Mouse (Mus musculus): ENCODE data around the gene Nbeal2. TPM values are rescaled to one million over a fixed set of nuclear protein-coding genes. Genes with fewer than 3 reads are reported as not detected.

Nbeal2 gene
- total and polyA plus RNA-seq, 3 experiments, result 3.2 to 19.7 (median 8.4) TPM

DNA sequence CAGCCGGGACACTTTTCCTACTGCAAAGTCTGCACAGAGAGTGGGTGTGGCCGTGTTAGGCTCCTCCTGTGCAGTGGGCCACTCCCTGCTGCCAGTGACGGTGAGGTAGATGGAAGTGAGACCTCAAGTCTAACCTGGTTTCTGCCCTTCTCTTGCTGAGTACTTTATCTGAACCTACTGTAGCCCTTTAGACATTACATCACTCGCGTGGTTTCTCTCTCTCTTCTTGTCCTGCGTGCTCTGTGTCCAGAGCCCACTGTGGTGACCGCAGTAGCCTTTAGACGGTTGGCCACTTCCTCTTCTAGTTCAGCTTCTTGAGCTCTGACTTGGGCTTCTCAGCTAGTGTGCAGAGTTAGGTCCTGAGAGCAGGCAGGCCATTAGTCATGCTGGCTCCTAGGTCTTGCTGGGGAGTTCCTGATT is 22.5 kb upstream of the Nbeal2 start:
- dilution Hi-C loops (cut with MboI; ENCODE audit: extremely low pct_ligation_motif_present, extremely low pct_unique_long_range_greater_than_20kb, low sequenced_read_pairs) (no loop called here), in situ Hi-C loops (cut with MboI; ENCODE audit: low pct_ligation_motif_present, low pct_unique_long_range_greater_than_20kb, low sequenced_read_pairs) (no loop called here)
- DNase-seq (ENCODE audit: extremely low read depth), result peak; percentile 79
- H3K27ac ChIP-seq (ENCODE audit: insufficient read depth, low read depth), result peak overlapping the region; percentile 66
- TF ChIP-seq MXI1 (IDR thresholded peaks at IDR 0.05; ENCODE audit: low read depth, low read length) (peak; percentile 34; the same call in 1 of the 2 replicates), ZC3H11A (IDR thresholded peaks at IDR 0.05; ENCODE audit: low read depth, low read length) (no peak), MEF2A (IDR thresholded peaks at IDR 0.05; ENCODE audit: borderline replicate concordance, low read depth, low read length) (no peak), PAX5 (IDR thresholded peaks at IDR 0.05; ENCODE audit: low read length) (no peak), KAT2A (IDR thresholded peaks at IDR 0.05; ENCODE audit: insufficient replicate concordance, low read length) (no peak), UBTF (IDR thresholded peaks at IDR 0.05; ENCODE audit: low read depth, low read length) (no peak), IRF4 (IDR thresholded peaks at IDR 0.05; ENCODE audit: low read depth, low read length) (peak; percentile 39; the same call in 1 of the 2 replicates), ZKSCAN1 (IDR thresholded peaks at IDR 0.05; ENCODE audit: borderline replicate concordance, low read depth, low read length) (no peak), ELF1 (IDR thresholded peaks at IDR 0.05; ENCODE audit: low read depth, low read length) (peak; percentile 64), EP300 (IDR thresholded peaks at IDR 0.05; ENCODE audit: low read length) (no peak; the same call in 1 of the 2 replicates), HCFC1 (IDR thresholded peaks at IDR 0.05; ENCODE audit: low read depth, low read length) (no peak), SMC3 (IDR thresholded peaks at IDR 0.05; ENCODE audit: low read depth, low read length) (peak; percentile 2; the same call in 1 of the 2 replicates), CTCF (conservative IDR thresholded peaks at IDR 0.05 in 1 of 2, IDR thresholded peaks at IDR 0.05 in 1 of 2; ENCODE audit: low read depth in 2 of 2, low read length in 2 of 2) (no peak), RAD21 (IDR thresholded peaks at IDR 0.05; ENCODE audit: low read depth, low read length) (no peak), ZNF384 (IDR thresholded peaks at IDR 0.05; ENCODE audit: low read depth, low read length) (no peak), BHLHE40 (IDR thresholded peaks at IDR 0.05; ENCODE audit: low read depth, low read length) (peak; percentile 24; the same call in 1 of the 2 replicates), JUND (conservative IDR thresholded peaks at IDR 0.05; ENCODE audit: low read depth, low read length) (no peak), POLR2AphosphoS2 (IDR thresholded peaks at IDR 0.05; ENCODE audit: low read depth, low read length) (no peak), TBP (conservative IDR thresholded peaks at IDR 0.05; ENCODE audit: low read depth, low read length) (no peak), NRF1 (IDR thresholded peaks at IDR 0.05; ENCODE audit: low read depth, low read length) (no peak), NELFE (IDR thresholded peaks at IDR 0.05; ENCODE audit: low read depth, low read length) (no peak), ETS1 (conservative IDR thresholded peaks at IDR 0.05; ENCODE audit: low read depth, low read length) (peak; percentile 31; the same call in 1 of the 2 replicates), E2F4 (IDR thresholded peaks at IDR 0.05; ENCODE audit: insufficient replicate concordance, low read depth, low read length) (no peak), CHD1 (IDR thresholded peaks at IDR 0.05; ENCODE audit: low read depth, low read length) (no peak), ZMIZ1 (IDR thresholded peaks at IDR 0.05; ENCODE audit: low read depth, low read length) (0 out of 2 replicates have a peak, but pooled peaks have one; percentile 27), MYC (IDR thresholded peaks at IDR 0.05; ENCODE audit: low read depth, low read length) (no peak), MAFK (IDR thresholded peaks at IDR 0.05; ENCODE audit: insufficient replicate concordance, low read length) (no peak), SIN3A (IDR thresholded peaks at IDR 0.05; ENCODE audit: low read length) (0 out of 2 replicates have a peak, but pooled peaks have one; percentile 33), USF2 (conservative IDR thresholded peaks at IDR 0.05; ENCODE audit: low read depth, low read length) (no peak), TCF12 (IDR thresholded peaks at IDR 0.05; ENCODE audit: low read depth, low read length) (no peak), MAZ (IDR thresholded peaks at IDR 0.05; ENCODE audit: low read depth, low read length) (no peak), MAX (IDR thresholded peaks at IDR 0.05; ENCODE audit: low read length) (no peak), GABPA (IDR thresholded peaks at IDR 0.05; ENCODE audit: insufficient replicate concordance, low read depth, low read length) (no peak), USF1 (IDR thresholded peaks at IDR 0.05; ENCODE audit: low read depth, low read length) (no peak)
- peaks cover 5% of the 10 kb centered on the region for H3K9me3 ChIP-seq (replicated peaks; ENCODE audit: low read length)
- peaks cover 20 to 68% of the 10 kb centered on the region in 2 experiments for H3K4me1 ChIP-seq (ENCODE audit: control insufficient read depth in 1 of 2, insufficient read depth in 2 of 2)
- H3K9ac ChIP-seq (ENCODE audit: insufficient read depth, low read depth), result no peak overlapping the region
- H3K79me2 ChIP-seq (replicated peaks; ENCODE audit: control insufficient read depth, extremely low read depth, insufficient read depth, poor library complexity, severe bottlenecking), result peaks cover 2% of the 10 kb centered on the region; the same call in 1 of the 2 replicates
- peak overlapping the region; percentile 30; the same call in 1 of the 2 replicates for H3K4me2 ChIP-seq (ENCODE audit: insufficient read depth, low read depth, poor library complexity, severe bottlenecking)
- H3K36me3 ChIP-seq (replicated peaks in 1 of 2; ENCODE audit: control insufficient read depth in 1 of 2, insufficient read depth in 1 of 2, low read length in 1 of 2), result peaks cover 4 to 41% of the 10 kb centered on the region in 2 experiments
- H3K4me3 ChIP-seq (replicated peaks in 1 of 3; ENCODE audit: low read depth in 2 of 3, low read length in 2 of 3, poor library complexity in 1 of 3), result peak overlapping the region in 2 of 3 experiments; percentile 23 to 30
- H3K27me3 ChIP-seq (replicated peaks), result no peaks in the 10 kb centered on the region
